Comparison of ENCODE assay signal across 14 mouse cellular contexts in the genomic region with DNA sequence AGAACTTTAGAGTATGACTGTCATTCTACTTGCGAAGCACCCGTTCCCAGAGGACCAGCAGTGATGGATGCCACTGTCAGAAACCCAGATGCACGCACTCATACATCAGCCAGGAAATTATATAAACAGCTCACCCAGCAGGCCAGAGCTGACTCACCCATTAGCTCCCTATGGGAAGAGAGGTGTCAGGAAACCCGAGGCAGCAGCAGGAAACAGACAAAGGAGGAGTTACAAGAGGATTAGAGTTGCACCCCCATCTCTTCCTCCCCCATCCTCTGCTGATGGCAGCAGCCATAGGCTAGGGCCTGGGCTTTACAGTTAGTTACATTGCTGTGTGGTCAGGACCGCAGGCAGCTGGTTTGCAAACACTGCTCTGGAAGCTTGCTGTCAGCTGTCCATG. TPM values are rescaled to one million over a fixed set of nuclear protein-coding genes. Genes with fewer than 3 reads are reported as not detected.
A peak's percentile ranks its signal among the peaks of the same experiment; 100 is the strongest.
DNase-seq lines count a peak whose midpoint lies in the region; ATAC-seq and TF ChIP-seq lines count a peak whose summit lies in the region.
"Had no signal": no experiment of that assay in that cellular context is flagged by ENCODE, and none has a peak within 500 bp of the region (broad histone marks: within the 10 kb centered on the region; RNA-seq: fewer than 3 reads in every experiment).

No protein-coding gene starts in this region.

- in situ Hi-C loops in Patski (cut with MboI; ENCODE audit: low pct_unique_long_range_greater_than_20kb) = loop anchor here (25.0 kb wide), 1 partner anchor 824 kb away; the partner anchor contains the start of gene Nkx2-3

- H3K4me2 ChIP-seq in kidney, embryonic 14.5 days (replicated peaks; ENCODE audit: low read depth, low read length) = no peak overlapping the region
- H3K4me2 ChIP-seq in lung, postnatal 0 days (replicated peaks; ENCODE audit: low read depth, low read length) = no peak overlapping the region
- H3K4me2 ChIP-seq: heart, embryonic 15.5 days; kidney, embryonic 15.5 days; midbrain, embryonic 13.5 days had no signal

- H3K27me3 ChIP-seq in kidney, embryonic 14.5 days (ENCODE audit: control insufficient read depth, insufficient read depth, low read length) = no peaks in the 10 kb centered on the region
- no peaks in the 10 kb centered on the region for H3K27me3 ChIP-seq in lung, postnatal 0 days (replicated peaks; ENCODE audit: insufficient read depth, low read length)
- H3K27me3 ChIP-seq in Patski = peaks cover 32% of the 10 kb centered on the region

- no peak overlapping the region for H3K9ac ChIP-seq in kidney, embryonic 14.5 days (ENCODE audit: low read depth, low read length)
- no peak overlapping the region for H3K9ac ChIP-seq in lung, postnatal 0 days (replicated peaks; ENCODE audit: low read depth)
- H3K9ac ChIP-seq: heart, embryonic 15.5 days; kidney, embryonic 15.5 days; midbrain, embryonic 13.5 days had no signal

- TF ChIP-seq EP300 in lung, postnatal 0 days (IDR thresholded peaks at IDR 0.05) = peak; percentile 55; the same call in 1 of the 2 replicates

- CTCF ChIA-PET in Patski (lab: Charles Lee) = interaction anchor here (1.0 to 2.0 kb wide), 3 partner anchors 9 to 608 kb away, joined by 3 to 6 read pairs (median 5); partner anchors contain the start of gene Hps1

- no peak overlapping the region for H3K4me3 ChIP-seq in kidney, embryonic 14.5 days (ENCODE audit: low read length)
- H3K4me3 ChIP-seq in lung, postnatal 0 days (ENCODE audit: low read depth, low read length) = no peak overlapping the region
- H3K4me3 ChIP-seq: heart, embryonic 15.5 days; kidney, embryonic 15.5 days; midbrain, embryonic 13.5 days had no signal

- no peaks in the 10 kb centered on the region for H3K9me3 ChIP-seq in kidney, embryonic 14.5 days (ENCODE audit: control insufficient read depth, low read length)
- H3K9me3 ChIP-seq in lung, postnatal 0 days (ENCODE audit: low read length) = no peaks in the 10 kb centered on the region
- H3K9me3 ChIP-seq: heart, embryonic 15.5 days; kidney, embryonic 15.5 days; midbrain, embryonic 13.5 days had no signal

- peak; percentile 50; the same call in 1 of the 2 replicates for ATAC-seq in kidney, embryonic 14.5 days (ENCODE audit: low FRiP score, low TSS enrichment)
- peak; percentile 89 for ATAC-seq in lung, postnatal 0 days
- peak; percentile 51 for ATAC-seq in Patski
- ATAC-seq: midbrain, embryonic 13.5 days had no signal

- POLR2A ChIA-PET in Patski (lab: Charles Lee) = no interaction called here

- DNase-seq in kidney, adult 8-10 months = no peak
- DNase-seq in lung, postnatal 0 days (ENCODE audit: low spot score) = peak; percentile 75
- DNase-seq in lung, adult 18-20 months = no peak
- no peak for DNase-seq in Patski (ENCODE audit: low read depth, low spot score)
- DNase-seq in lung, postnatal 4 days = peak; percentile 39 to 70
- DNase-seq in left cerebral cortex, adult 11 months (ENCODE audit: low spot score) = no peak
- DNase-seq: adrenal gland, postnatal 36 days; cerebellum, adult 18-20 months; gastrocnemius, postnatal 36 days; thymus, adult 18-20 months had no signal

- no peaks in the 10 kb centered on the region for H3K36me3 ChIP-seq in kidney, embryonic 14.5 days (ENCODE audit: control insufficient read depth, insufficient read depth, low read length)
- H3K36me3 ChIP-seq in lung, postnatal 0 days (ENCODE audit: insufficient read depth, low read length) = no peaks in the 10 kb centered on the region
- H3K36me3 ChIP-seq: heart, embryonic 15.5 days; kidney, embryonic 15.5 days; midbrain, embryonic 13.5 days had no signal

- TF ChIP-seq CTCF in lung, postnatal 0 days (IDR thresholded peaks at IDR 0.05) = no peak
- TF ChIP-seq CTCF in Patski (IDR thresholded peaks at IDR 0.05) = no peak

- no peak overlapping the region for H3K27ac ChIP-seq in kidney, embryonic 14.5 days (ENCODE audit: low read depth, low read length)
- no peak overlapping the region for H3K27ac ChIP-seq in lung, postnatal 0 days (ENCODE audit: low read length)
- H3K27ac ChIP-seq: heart, embryonic 15.5 days; kidney, embryonic 15.5 days; midbrain, embryonic 13.5 days had no signal

- 37% methylated on average over 5 of the region's 5 CpGs for WGBS in kidney, embryonic 14.5 days
- 19% methylated on average over 5 of the region's 5 CpGs for WGBS in lung, postnatal 0 days

- no peaks in the 10 kb centered on the region for H3K4me1 ChIP-seq in kidney, embryonic 14.5 days (ENCODE audit: control insufficient read depth, insufficient read depth, low read length)
- no peaks in the 10 kb centered on the region for H3K4me1 ChIP-seq in lung, postnatal 0 days (ENCODE audit: insufficient read depth, low read depth, low read length)
- H3K4me1 ChIP-seq: heart, embryonic 15.5 days had no signal

RNA-seq across cellular contexts. Expression of gene Hps1, which starts 8.5 kb away (rescaled TPM):
- 10.0 and 12.1 TPM in 2 replicates for polyA plus RNA-seq in kidney, embryonic 14.5 days (2014; fragmentation: Nextera tagmentation; extraction: Ambion mirVana)
- polyA plus RNA-seq in lung, postnatal 0 days (2015; fragmentation: Nextera tagmentation; extraction: Ambion mirVana) = 8.0 and 8.8 TPM in 2 replicates
- polyA plus RNA-seq in Patski (2021) = 44.1 TPM

RNA-seq across cellular contexts. Expression of gene Pyroxd2, which starts 35.7 kb away (rescaled TPM):
- polyA plus RNA-seq in kidney, embryonic 14.5 days (2014; fragmentation: Nextera tagmentation; extraction: Ambion mirVana) = 2.4 and 3.0 TPM in 2 replicates
- polyA plus RNA-seq in lung, postnatal 0 days (2015; fragmentation: Nextera tagmentation; extraction: Ambion mirVana) = 3.8 and 4.3 TPM in 2 replicates
- polyA plus RNA-seq in Patski (2021) = 0.30 TPM

Comparison
In these comparisons a context has a peak if more than half of its experiments do, and no peak if none do; other contexts are left out.
1. DNase-seq: peak in lung, postnatal 0 days (single experiment) and lung, postnatal 4 days (2 of 2); none in kidney, adult 8-10 months (0 of 2), lung, adult 18-20 months (0 of 2), Patski (single experiment) and left cerebral cortex, adult 11 months (single experiment).
2. Peak in every context shown above with its lines, with median percentiles within 50 percentile points of each other: ATAC-seq.